Mouse (Mus musculus): ENCODE data around the gene Zswim8.

GRCm38 (mm10) chr14:20733041-20733951, 25.9 kb downstream of the Zswim8 start:
- TF ChIP-seq POLR2A (IDR thresholded peaks at IDR 0.05; ENCODE audit: borderline replicate concordance, control insufficient read depth, low read depth, low read length) (no peak), CTCF (IDR thresholded peaks at IDR 0.05; ENCODE audit: control insufficient read depth, insufficient read depth, low read length) (no peak)
